Mouse (Mus musculus): ENCODE measurements around the gene Ptgdr2.

DNA sequence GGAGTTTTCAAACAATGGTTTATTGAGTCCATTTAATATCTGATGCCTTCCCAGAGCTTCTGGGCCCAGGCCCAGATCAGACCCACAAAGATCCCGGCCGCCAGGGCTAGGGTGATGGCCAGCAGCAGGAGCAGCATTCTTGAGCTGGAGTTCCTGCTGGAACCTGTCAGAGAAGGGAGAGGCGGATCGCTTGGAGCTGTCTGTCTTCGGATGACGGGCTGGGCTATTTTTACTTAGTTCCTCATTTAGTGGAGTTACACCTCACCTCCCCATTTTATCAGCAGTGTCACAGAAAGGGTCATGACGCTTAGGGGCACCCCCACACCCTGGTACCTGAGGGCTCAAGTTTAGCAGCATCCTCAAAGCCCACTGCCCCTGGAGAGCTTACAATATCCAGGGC is 22.7 kb upstream of the Ptgdr2 start:
- no peak for TF ChIP-seq CTCF (IDR thresholded peaks at IDR 0.05; ENCODE audit: control insufficient read depth, insufficient read depth, insufficient replicate concordance, low read depth, low read length)
- TF ChIP-seq POLR2A (IDR thresholded peaks at IDR 0.05; ENCODE audit: control insufficient read depth, low read depth, low read length), result no peak
